Mouse (Mus musculus) gastrocnemius, postnatal 4 days (tissue): ENCODE results near the gene Lsg1. TPM values are rescaled to one million over a fixed set of nuclear protein-coding genes. Genes with fewer than 3 reads are reported as not detected.

Experiments used
- DNase-seq, 2 experiments: peaks; one replicate each; pipeline ENCODE4 v3.0.0; 2021 to 2022; ENCODE audit warnings: low spot score in 2 of 2, mixed read lengths in 2 of 2
- total RNA-seq, 2 experiments: library from RNA; stranded (reverse); gene quantifications; 2 replicates each; pipeline ENCODE4 v1.2.3; 2021

Lsg1 gene
- total RNA-seq, 2 experiments from 2014 or later = 24.3 to 31.4 TPM

DNA sequence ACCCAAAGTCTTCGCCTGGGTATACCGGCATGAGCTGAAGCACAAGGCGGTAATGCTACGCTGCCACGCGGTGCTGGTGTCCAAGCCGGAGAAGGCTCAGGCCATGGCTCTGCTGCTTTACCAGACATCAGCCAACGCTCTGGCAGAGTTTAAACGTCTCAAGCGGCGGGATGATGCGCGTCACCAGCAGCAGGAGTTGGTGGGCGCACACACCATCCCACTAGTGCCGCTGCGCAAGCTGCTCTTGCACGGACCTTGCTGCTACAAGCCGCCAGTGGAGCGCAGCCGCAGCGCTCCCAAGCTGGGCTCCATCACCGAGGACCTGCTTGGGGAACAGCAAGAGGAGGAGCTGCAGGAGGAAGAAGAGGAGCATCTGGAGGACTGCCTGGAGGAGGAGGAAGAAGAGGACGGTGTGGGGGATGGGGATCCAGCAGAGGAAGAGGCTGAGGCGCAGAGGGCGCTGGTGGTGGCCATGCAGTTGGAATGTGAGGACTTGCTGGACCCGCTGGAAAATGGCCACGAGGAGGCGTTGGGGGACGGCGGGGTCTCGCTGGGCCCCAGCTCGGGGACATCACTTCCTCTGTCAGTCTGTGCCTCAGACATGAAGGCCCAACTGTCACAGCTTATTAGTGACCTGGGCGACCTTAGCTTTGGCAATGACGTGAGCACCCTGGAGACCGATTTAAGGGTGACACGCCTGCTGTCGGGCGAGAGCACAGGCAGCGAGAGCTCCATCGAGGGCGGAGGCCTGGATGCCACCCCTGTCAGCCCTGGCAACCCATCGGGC lies 13.8 kb upstream of the Lsg1 start:
- peak; percentile 37 to 70 for DNase-seq

DNA sequence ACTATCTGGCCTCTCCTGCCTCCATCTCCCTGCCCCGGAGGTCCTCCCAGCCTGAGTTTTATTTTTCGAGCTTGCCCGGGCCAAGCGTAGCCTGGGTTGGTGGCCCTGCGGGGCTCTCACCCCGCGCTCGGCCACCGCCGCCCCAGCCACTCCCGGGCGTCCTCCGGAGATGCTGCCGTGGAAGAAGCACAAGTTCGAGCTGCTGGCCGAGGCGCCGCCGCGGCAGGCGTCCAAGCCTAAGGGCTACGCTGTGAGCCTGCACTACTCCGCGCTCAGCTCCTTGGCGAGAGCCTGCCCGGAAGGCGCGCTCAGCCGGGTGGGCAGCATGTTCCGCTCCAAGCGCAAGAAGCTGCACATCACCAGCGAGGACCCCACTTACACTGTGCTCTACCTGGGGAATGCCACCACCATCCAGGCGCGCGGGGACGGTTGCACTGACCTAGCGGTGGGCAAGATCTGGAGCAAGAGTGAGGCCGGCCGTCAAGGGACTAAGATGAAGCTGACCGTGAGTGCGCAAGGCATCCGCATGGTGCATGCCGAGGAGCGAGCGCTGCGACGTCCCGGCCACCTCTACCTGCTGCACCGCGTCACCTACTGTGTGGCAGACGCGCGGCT lies 13.1 kb upstream of the Lsg1 start:
- DNase-seq = peak; percentile 63 to 81

DNA sequence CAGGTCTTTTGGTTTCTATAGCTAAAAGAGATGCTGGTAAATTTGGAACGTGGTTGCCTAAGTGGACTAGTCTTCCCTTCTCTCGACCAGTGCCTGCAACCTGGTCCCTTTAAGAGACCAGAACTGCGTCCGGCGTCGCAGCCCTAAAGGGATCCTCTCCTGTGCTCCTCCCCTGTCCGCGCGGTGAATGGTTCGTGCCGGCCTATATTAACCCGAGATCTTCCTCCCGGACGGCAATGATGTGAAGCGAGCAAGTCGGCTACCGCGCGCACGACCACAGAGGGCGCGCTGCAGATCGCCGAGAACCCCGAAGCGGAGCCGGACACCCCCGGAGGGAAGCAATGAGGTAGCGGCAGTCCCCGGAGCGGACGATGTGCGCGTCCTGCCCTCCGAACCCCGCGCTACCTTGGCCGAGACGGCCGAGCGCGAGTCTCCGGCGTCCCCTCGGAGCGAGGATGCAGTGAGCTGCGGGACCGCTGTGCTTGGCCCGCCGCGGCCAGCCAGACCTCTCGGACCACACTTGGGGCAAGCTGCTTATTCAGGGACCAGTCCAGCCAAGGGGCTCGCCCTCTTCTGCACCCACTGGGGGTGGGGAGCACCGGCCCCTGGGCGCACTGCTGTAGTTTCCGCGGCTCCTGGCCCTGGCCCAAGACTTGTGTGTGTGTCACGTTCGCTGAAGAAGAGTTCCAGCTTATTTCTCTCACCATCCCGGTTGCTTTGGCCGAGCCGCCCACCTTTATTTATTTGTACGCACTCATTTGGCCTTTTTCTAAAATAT lies 12.3 kb upstream of the Lsg1 start, which contains the start of gene Fam43a:
Fam43a (plus strand) TSS at position 233 of the 778 bp plus-strand sequence.
- peak; percentile 82 to 89 for DNase-seq

DNA sequence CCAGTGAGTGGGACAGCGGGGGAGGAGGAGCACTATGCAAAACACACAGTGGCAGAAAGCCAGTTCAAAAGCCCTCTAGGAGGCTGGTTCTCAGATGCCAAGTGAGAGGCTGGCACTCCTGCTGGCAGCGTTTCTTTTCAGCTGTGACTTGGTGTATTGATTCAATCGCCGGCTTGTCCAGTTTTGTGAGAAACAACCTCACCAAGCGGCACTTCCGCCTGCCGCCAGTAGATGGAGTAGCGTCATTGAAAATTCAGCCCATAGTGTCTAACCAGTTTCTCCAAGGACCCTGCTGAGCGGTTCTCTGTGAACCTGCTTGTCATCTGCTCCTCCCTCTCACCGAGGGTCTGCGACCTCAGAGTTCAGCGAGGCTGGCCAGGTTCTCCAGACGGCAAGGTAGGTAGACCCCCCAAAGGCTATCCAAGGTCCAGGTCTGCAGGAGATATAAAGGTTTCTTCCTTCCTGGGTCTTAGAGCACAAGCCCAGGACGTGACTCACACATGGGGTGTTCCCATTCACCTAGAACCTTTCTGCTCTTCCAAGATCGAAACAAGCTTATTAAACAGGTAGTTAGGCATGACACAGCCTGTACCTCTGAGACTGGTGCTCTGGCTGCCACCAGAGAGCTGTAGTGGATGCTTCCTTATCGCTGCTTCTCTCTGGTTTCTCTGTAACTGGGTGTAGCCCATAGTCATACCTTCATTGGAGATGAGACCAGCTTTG lies 9.7 kb upstream of the Lsg1 start:
- peak; percentile 65 to 82 for DNase-seq

DNA sequence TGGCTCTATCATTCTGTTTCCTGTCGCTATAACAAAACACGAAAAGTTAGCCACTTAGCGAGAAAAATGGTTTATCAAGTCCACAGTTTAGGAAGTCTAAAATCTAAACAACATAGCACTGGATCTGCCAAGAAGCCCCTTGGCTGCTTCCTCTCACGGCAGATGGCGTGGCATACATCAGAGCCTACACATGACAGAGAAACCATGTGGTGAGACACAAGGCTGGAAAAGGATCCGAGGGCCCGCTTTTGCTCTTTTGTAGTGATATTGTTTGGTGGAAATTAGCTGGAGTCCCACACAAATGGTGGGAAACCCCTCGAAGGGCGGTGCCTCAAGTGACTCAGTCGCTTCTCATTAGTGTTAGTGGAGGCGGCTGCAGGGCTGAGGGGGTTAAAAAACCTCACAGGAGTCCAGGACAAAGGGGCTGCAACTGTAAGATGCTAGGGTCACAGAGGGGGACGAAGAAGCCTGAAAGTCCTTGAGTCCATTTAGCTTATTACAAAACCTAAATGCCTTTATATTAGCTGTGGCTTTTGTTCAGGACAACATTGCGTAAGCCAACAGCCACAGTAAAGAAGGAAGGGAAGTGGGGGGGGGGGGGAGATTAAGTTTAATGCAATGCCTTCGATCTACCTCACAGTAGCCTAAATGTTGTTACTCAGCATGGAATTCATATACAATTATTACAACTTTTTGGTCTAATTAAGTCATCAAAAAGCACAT lies 8.6 kb upstream of the Lsg1 start:
- DNase-seq = no peak

DNA sequence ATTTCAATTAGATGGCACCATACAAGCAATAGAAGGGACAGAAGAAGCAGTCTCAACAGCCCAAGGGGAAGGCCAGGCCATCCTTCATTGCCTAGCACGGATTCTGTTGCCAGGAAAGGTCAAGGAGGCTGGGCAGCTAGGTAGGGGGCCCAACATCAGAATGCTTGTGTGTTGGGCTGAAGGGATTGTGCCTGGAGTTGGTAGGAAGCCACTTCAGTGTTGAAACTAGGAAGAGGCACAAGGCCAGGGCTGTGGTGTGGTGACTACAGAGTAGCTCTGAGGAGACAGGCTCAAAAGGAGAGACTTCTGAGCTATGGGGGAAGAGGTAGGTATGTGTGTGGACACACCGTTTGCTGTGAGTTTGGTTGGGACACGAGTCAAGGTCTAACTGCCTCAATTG lies 8.0 kb upstream of the Lsg1 start:
- no peak for DNase-seq

DNA sequence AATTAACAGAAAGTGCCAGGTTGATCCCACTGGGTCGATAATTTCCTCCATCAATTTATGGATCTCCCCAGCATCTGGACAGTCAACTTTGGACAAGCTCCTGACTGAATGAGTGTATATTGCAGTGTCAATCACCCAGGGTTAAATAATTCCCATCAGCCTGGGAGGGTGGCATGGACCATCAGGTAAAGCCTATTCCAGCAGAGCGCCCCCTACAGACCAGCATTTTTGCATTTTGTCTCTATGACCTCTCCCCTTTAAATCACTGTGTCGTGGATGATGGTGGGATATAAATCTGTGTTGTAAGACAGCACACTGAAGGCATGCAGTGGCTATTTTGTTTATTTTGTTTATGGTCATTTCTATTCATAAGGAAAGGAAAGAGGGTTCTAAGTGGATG lies 4.6 kb upstream of the Lsg1 start:
- no peak for DNase-seq

DNA sequence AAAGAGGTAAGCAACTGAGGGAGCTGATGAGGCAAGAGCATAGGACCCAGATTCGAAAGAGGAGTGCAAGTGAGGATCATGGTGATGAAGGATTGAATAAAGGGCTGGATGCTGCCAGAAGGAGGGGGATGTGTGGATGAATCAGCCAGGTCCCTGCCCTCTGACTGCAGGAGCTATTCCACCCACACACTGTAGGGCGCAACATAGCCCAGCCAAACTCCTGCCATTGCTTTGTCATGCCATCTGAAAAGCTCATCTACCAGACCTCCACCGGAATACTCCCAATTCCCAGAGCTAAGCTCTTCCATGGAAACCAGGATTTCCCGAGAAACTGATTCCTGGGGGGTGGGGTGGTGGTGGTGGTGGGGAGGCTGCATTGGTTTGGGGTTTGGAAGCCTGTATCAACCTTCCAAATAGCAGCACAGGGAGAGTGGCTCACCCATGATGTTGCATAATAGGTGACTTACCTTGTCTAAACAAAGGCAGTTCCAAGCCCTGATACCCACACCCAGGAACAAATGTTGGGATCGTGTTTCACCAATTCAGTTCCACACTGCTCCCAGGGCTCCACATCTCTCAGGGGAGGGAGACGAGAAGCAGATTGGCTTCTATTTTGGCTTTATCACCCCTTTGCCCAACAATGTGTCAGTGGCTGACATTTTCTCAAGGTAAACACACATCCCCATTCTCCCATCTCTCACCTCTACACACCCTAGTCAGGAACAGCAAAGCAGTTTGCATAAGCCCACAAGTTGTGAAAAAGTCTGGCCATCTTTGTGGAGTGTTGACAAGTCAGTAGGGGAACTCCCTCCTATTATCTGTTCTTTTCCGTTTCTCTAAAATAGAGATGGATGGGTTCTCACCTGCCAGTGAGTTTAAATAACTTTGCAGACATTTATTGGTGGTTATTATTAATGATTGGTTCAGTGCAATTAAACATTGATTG lies 3.1 kb upstream of the Lsg1 start:
- no peak for DNase-seq

DNA sequence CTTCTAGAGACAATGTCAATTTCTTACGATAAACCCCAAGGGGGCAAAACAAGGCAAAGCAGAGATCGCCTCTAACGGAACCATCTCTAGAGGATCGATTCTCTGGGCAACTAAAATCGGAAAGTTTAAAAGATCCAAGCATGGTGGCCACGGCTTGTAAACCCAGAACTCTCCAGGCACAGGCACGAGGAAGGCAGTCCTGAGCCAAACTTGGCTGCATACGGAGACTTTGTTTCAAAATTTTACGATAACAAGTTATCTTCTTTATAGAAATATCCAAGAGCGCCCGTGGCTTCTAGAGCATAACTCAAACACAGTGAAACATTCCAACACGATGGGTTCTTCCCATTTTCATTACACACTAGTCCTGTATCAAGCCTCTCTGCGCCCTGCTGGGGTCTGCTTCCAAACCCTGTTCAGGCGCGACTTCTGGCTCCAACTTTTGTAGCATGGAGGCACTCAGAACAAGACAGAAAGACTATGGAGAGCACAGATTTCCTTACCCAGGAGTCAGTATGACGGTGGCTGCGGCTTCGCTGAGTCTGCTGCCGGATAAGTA lies 378 bp downstream of the Lsg1 start:
- no peak for DNase-seq

DNA sequence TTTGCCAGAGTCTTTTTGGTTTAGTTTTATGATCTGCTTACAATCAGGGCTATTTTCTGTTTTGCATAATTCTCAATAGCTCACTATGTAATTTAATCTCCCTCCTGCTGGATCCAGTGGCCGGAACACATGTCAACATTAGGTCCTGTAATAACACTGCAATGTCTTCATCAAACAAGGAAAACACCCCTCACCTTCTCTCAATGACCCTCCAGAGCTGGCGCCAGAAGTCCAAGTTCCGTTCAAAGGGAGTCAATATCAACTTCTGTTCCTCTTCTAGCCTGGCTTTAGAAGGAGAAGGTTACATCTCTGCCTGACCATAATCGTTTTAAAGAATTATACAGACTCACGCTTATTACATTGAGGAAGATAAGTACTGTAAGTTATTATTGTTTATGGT lies 6.6 kb downstream of the Lsg1 start:
- no peak for DNase-seq

DNA sequence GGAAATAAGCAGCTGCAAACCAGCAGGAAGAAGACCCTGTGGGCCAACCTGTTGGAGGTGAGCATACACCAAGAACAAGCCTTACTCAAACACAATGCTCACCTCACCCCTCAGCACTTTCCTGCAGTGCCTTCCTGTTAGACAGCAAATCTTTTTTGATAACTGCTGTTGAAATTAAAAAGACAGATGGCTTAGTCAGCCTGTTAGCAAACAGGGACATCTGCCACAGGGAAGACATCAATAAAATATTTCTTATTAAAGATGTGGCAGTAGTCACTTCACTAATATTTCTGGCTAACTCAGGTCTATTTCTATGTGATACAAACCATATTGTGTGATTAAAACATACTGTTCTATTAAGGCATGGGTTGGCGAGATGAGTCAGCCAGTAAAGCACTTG lies 11.0 kb downstream of the Lsg1 start:
- DNase-seq = no peak

DNA sequence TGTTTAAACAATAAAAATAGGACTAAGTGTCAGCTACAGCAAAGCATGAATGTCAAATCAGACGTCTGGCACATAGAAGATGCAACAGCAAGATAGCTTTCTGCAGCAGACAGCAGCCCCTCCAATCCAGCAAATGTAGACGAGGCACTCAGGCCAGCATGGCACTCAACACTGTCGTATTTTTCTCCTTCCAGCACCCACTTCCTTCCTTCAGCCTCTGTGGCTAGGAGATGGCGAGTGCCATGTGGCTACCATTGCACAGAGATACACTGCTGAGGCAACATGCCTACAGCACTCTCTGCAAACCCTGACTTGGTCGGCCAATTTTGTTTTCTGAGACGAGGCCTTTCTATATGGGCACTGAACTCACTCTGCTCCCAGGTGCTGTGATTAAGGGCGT lies 11.6 kb downstream of the Lsg1 start:
- no peak for DNase-seq

DNA sequence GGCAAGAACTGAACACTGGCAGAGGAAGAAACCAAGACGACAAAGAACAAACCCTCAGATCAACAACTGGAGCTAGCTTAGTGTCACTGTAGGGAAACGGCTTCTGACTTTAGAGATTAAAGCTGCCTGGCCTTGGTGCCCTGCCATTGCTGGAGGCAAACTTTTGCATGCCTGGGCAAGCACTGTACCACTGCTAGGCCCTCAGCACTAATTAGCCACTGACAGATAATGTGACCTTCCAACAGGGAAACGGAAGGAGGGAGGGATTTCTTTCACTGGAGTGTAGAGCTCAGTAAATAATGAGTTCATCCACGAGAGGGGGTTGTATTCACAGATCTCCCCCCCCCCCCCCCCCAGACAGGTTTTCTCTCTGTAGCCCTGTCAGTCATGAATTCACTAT lies 15.2 kb downstream of the Lsg1 start:
- DNase-seq = no peak

DNA sequence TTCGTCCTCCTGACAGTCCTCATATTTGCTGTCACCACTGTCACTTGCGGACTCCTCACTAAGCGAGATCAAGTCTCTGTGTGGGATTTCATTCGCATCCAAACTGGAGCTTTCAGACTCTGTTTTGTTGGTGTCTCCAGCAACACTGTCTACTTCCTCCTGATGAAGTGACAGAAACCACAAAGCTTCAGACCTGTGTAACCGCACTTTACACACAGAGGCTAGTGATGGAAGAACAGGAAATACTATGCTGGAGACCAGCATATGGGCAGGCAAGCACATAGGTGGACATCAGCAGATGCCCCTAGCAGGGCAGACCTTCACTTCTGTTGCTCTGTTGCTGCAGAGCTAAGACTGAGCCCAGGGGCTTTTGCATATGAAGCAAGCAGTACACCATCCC lies 16.0 kb downstream of the Lsg1 start:
- no peak for DNase-seq

DNA sequence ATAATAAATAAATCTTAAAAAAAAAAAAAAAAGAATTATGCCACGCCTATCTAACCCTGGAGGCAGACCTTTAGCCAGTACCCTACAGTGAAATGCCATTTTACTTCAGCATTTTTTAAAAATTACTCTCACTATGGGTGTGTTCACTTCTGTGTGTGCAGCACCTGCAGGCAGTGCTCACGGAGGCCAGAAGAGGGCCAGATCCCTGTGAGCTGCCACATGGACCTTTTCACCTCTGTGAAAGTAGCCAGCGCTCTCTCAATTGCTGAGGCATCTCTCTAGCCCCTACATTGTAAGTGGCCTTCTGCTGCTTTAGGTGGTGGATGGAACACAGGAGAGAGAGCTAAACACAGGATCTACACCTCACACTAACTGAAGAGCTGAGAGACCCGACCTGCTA lies 17.2 kb downstream of the Lsg1 start:
- no peak for DNase-seq

DNA sequence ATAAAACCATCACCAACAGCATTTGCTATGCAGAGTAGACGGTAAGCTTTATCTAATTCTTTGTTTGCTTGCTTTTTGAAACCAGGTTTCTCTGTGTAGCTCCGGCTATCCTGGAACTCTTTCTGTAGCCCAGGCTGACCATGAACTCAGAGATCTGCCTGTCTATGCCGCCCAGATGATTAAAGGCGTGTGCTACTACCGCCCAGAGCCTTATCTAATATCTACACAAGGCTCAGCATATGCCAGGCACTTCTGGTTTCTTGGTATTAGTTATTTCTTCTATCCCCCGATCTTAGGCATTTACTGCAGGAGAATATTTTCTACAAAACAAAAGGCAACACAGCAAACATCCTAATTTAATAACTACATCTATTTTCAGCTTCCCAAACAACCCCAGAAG lies 21.8 kb downstream of the Lsg1 start:
- no peak for DNase-seq

DNA sequence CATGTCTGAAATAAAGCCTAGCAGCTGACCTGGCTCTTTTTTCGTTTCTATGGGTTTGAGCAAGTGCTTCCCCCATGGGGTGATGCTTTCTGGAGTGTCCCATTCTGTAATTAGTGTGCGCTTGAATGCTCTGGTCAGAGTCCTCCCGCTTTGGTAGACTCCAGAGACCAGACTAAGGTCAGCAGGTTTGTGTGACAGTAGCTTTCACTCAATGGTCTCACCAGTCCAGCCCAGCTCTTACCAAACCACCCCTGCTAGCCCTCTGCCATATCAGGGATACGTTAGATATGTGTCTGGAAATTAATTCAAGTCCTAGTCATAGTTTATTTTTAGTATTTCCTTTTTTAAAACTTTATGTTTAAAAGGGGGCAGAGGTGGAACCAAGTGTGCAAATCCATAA lies 26.8 kb downstream of the Lsg1 start:
- DNase-seq = no peak

DNA sequence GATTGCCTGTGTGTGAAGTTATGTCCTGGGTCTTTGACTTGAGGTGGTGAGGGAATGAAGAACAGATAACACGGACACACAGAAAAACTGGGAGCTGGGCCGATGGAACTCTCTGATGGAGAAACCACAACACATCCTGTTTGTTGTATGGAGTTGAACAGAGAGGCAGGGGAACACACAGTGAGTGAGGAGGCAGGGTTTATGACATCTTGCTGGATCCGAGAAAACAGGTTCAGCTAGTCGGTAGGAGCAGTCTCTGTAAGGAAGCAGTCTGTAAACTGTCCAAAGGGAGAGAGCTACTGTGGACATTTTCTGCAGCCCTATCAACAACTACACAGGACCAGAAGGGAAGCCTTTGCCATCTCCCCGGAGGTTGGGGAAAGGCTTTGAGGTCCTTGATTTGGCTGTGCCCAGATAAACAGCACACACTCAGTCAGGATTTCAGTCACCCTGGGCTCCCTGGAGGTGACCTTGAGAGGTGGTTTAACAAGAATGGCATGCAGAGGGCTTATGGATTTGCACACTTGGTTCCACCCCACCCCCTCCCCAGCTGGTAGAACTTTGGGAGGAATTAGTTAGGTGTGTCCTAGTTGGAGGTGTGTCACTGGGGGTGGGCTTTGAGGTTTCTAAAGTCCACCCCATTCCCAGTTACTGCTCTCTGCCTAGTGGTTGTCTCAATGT lies 27.9 kb downstream of the Lsg1 start:
- DNase-seq = no peak

DNA sequence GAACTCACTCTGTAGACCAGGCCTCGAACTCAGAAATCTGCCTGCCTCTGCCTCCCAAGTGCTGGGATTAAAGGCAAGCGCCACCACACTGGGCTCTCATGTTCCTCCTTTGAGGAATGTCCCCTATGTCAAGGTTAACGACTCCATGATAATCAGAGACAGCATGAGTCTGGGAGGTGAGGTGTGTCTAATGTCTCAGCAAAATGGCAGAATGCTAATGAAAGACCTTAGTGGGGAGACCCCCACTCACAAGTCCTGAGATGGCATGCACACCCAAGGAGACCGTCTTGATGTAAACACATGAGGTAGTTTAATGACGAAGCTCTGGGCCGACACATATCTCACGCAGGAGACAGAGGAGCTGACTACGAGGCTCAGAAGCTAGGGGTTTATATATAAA lies 33.3 kb downstream of the Lsg1 start:
- no peak for DNase-seq
